23 mouse cellular contexts compared by ENCODE assay signal in the genomic region with DNA sequence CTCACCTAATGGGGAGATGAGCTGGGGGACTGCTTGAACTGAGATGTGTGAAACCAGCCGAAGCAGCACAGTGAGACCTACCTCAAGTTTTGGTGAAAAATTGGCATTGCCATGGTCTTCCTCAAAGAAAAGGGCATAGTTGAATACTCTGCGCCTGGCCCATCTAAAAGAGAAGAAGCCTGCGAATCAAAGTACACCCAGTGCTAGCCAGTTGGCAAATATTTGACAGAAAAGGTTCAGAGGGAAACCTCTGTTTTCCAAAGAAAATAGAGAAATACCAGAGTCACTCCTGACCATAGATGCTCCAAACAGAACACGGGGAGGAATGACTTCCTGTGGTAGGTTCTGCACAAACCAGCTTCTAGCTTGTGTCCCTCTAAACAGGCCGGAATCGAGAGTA.
DNase-seq lines count a peak whose midpoint lies in the region; ATAC-seq and TF ChIP-seq lines count a peak whose summit lies in the region.
"Had no signal": no experiment of that assay in that cellular context is flagged by ENCODE, and none has a peak within 500 bp of the region (broad histone marks: within the 10 kb centered on the region; RNA-seq: fewer than 3 reads in every experiment).

No protein-coding gene starts in this region.

- H3K36me3 ChIP-seq in kidney, adult 2 months (ENCODE audit: control insufficient read depth, insufficient read depth, low read length) = no peaks in the 10 kb centered on the region
- H3K36me3 ChIP-seq in kidney, embryonic 15.5 days = no peaks in the 10 kb centered on the region
- no peaks in the 10 kb centered on the region for H3K36me3 ChIP-seq in liver, adult 2 months (ENCODE audit: control insufficient read depth, insufficient read depth, low read length)
- H3K36me3 ChIP-seq in liver, embryonic 11.5 days (ENCODE audit: control insufficient read depth, insufficient read depth, low read length) = no peaks in the 10 kb centered on the region
- H3K36me3 ChIP-seq: embryonic facial prominence, embryonic 12.5 days; embryonic facial prominence, embryonic 15.5 days; forebrain, embryonic 15.5 days; heart, embryonic 10.5 days; heart, embryonic 13.5 days; hindbrain, embryonic 12.5 days; hindbrain, embryonic 15.5 days had no signal

- H3K4me2 ChIP-seq in kidney, embryonic 15.5 days = no peak overlapping the region
- no peak overlapping the region for H3K4me2 ChIP-seq in liver, embryonic 11.5 days
- H3K4me2 ChIP-seq: embryonic facial prominence, embryonic 12.5 days; embryonic facial prominence, embryonic 15.5 days; forebrain, embryonic 15.5 days; heart, embryonic 13.5 days; hindbrain, embryonic 12.5 days; hindbrain, embryonic 15.5 days had no signal

- peak overlapping the region; percentile 86 for H3K27ac ChIP-seq in kidney, adult 2 months (ENCODE audit: insufficient read depth, low read depth, low read length)
- H3K27ac ChIP-seq in kidney, embryonic 15.5 days = no peak overlapping the region
- peak overlapping the region; percentile 84 for H3K27ac ChIP-seq in liver, adult 2 months (replicated peaks; ENCODE audit: insufficient read depth, low read depth, low read length)
- no peak overlapping the region for H3K27ac ChIP-seq in liver, embryonic 11.5 days (ENCODE audit: low read depth, low read length)
- H3K27ac ChIP-seq in cerebellum, adult 2 months (ENCODE audit: insufficient read depth, low read length) = no peak overlapping the region
- H3K27ac ChIP-seq: embryonic facial prominence, embryonic 12.5 days; embryonic facial prominence, embryonic 15.5 days; forebrain, embryonic 15.5 days; heart, adult 2 months; heart, embryonic 10.5 days; heart, embryonic 13.5 days; hindbrain, embryonic 12.5 days; hindbrain, embryonic 15.5 days had no signal

- TF ChIP-seq CTCF in kidney, adult 2 months (conservative IDR thresholded peaks at IDR 0.05; ENCODE audit: insufficient read depth, insufficient read length, low read depth, low read length) = no peak
- no peak for TF ChIP-seq CTCF in liver, adult 2 months (IDR thresholded peaks at IDR 0.05; ENCODE audit: low read depth, low read length)
- no peak for TF ChIP-seq CTCF in cerebellum, adult 2 months (IDR thresholded peaks at IDR 0.05; ENCODE audit: borderline replicate concordance, insufficient read depth, low read depth, low read length)

- peak; percentile 75 for DNase-seq in heart, adult 11 months
- no peak for DNase-seq in heart, postnatal 14 days
- peak; percentile 88 for DNase-seq in kidney, adult 2 months
- DNase-seq in liver, adult 2 months (ENCODE audit: extremely low read depth, low read depth, low spot score) = peak; percentile 92
- DNase-seq in liver, embryonic 11.5 days (ENCODE audit: low spot score) = no peak
- peak; percentile 47 to 81 for DNase-seq in kidney, postnatal 36 days
- DNase-seq in cerebellum, adult 2 months = no peak
- DNase-seq: adrenal gland, adult 8-10 months; adrenal gland, postnatal 25 days; cerebellum, adult 11-12 months; cerebellum, adult 9-10 months; cerebellum, postnatal 14 days; gastrocnemius, postnatal 25 days; heart, adult 2 months had no signal

- no peaks in the 10 kb centered on the region for H3K79me2 ChIP-seq in liver, adult 2 months (ENCODE audit: control insufficient read depth, insufficient read depth, low read length)

- intact Hi-C loops in heart, postnatal 14 days (cut with DNase I) = loop anchor here (5.0 to 10.0 kb wide), 4 partner anchors 90 to 367 kb away; no protein-coding TSS in a partner anchor

- peaks cover 21% of the 10 kb centered on the region for H3K4me1 ChIP-seq in kidney, adult 2 months (ENCODE audit: control insufficient read depth, insufficient read depth, low read length)
- peaks cover 27% of the 10 kb centered on the region for H3K4me1 ChIP-seq in kidney, embryonic 15.5 days
- H3K4me1 ChIP-seq in liver, adult 2 months (ENCODE audit: control insufficient read depth, insufficient read depth, low read length) = peaks cover 13% of the 10 kb centered on the region
- peaks cover 11% of the 10 kb centered on the region for H3K4me1 ChIP-seq in liver, embryonic 11.5 days (replicated peaks; ENCODE audit: control insufficient read depth, insufficient read depth, low read length)
- H3K4me1 ChIP-seq in cerebellum, adult 2 months (ENCODE audit: control insufficient read depth, insufficient read depth, low read length) = peaks cover 6% of the 10 kb centered on the region; the same call in 1 of the 2 replicates

- no peaks in the 10 kb centered on the region for H3K9me3 ChIP-seq in kidney, embryonic 15.5 days (replicated peaks)
- H3K9me3 ChIP-seq in liver, embryonic 11.5 days (ENCODE audit: control insufficient read depth, low read length) = no peaks in the 10 kb centered on the region
- H3K9me3 ChIP-seq: embryonic facial prominence, embryonic 12.5 days; embryonic facial prominence, embryonic 15.5 days; forebrain, embryonic 15.5 days; heart, embryonic 10.5 days; heart, embryonic 13.5 days; hindbrain, embryonic 12.5 days; hindbrain, embryonic 15.5 days had no signal

- no peaks in the 10 kb centered on the region for H3K27me3 ChIP-seq in kidney, adult 2 months (replicated peaks; ENCODE audit: control insufficient read depth, insufficient read depth, low read length)
- H3K27me3 ChIP-seq in kidney, embryonic 15.5 days = no peaks in the 10 kb centered on the region
- no peaks in the 10 kb centered on the region for H3K27me3 ChIP-seq in liver, adult 2 months (ENCODE audit: control insufficient read depth, insufficient read depth, low read length)
- H3K27me3 ChIP-seq in liver, embryonic 11.5 days (replicated peaks; ENCODE audit: control insufficient read depth, insufficient read depth, low read length) = no peaks in the 10 kb centered on the region
- H3K27me3 ChIP-seq in cerebellum, adult 2 months (ENCODE audit: control insufficient read depth, insufficient read depth, low read length) = no peaks in the 10 kb centered on the region
- H3K27me3 ChIP-seq: embryonic facial prominence, embryonic 12.5 days; embryonic facial prominence, embryonic 15.5 days; forebrain, embryonic 15.5 days; heart, embryonic 13.5 days; hindbrain, embryonic 12.5 days; hindbrain, embryonic 15.5 days had no signal

- no peak overlapping the region for H3K4me3 ChIP-seq in kidney, adult 2 months (ENCODE audit: insufficient read depth, low read depth, low read length)
- no peak overlapping the region for H3K4me3 ChIP-seq in kidney, embryonic 15.5 days (replicated peaks)
- H3K4me3 ChIP-seq in liver, adult 2 months (ENCODE audit: insufficient read depth, low read depth, low read length) = no peak overlapping the region
- H3K4me3 ChIP-seq in liver, embryonic 11.5 days (ENCODE audit: low read depth, low read length) = no peak overlapping the region
- no peak overlapping the region for H3K4me3 ChIP-seq in cerebellum, adult 2 months (replicated peaks; ENCODE audit: insufficient read depth, low read depth, low read length)
- H3K4me3 ChIP-seq: embryonic facial prominence, embryonic 12.5 days; embryonic facial prominence, embryonic 15.5 days; forebrain, embryonic 15.5 days; heart, adult 2 months; heart, embryonic 10.5 days; heart, embryonic 13.5 days; hindbrain, embryonic 12.5 days; hindbrain, embryonic 15.5 days had no signal

- no peak for ATAC-seq in kidney, embryonic 15.5 days (replicated peaks; ENCODE audit: low FRiP score)
- ATAC-seq in liver, embryonic 11.5 days (replicated peaks; ENCODE audit: low FRiP score) = no peak
- ATAC-seq: activated CD4-positive, CD25-positive, alpha-beta regulatory T cell, adult 4 months; forebrain, embryonic 15.5 days had no signal

- no peak for TF ChIP-seq POLR2A in kidney, adult 2 months (IDR thresholded peaks at IDR 0.05; ENCODE audit: low read depth, low read length)
- no peak for TF ChIP-seq POLR2A in liver, adult 2 months (IDR thresholded peaks at IDR 0.05; ENCODE audit: extremely low read depth, insufficient read depth, low read length)
- no peak for TF ChIP-seq POLR2A in cerebellum, adult 2 months (IDR thresholded peaks at IDR 0.05; ENCODE audit: borderline replicate concordance, insufficient read depth, low read length)

- no peak overlapping the region for H3K9ac ChIP-seq in kidney, embryonic 15.5 days
- H3K9ac ChIP-seq in liver, adult 2 months (ENCODE audit: low read depth, low read length) = peak overlapping the region; percentile 6; the same call in 1 of the 2 replicates
- no peak overlapping the region for H3K9ac ChIP-seq in liver, embryonic 11.5 days (ENCODE audit: low read depth, low read length)
- H3K9ac ChIP-seq: embryonic facial prominence, embryonic 12.5 days; embryonic facial prominence, embryonic 15.5 days; forebrain, embryonic 15.5 days; heart, embryonic 13.5 days; hindbrain, embryonic 12.5 days; hindbrain, embryonic 15.5 days had no signal

- 66% methylated on average over 6 of the region's 6 CpGs for WGBS in kidney, adult 2 months
- WGBS in kidney, embryonic 15.5 days = 90% methylated on average over 6 of the region's 6 CpGs
- 22% methylated on average over 6 of the region's 6 CpGs for WGBS in liver, adult 2 months
- 83% methylated on average over 6 of the region's 6 CpGs for WGBS in liver, embryonic 11.5 days
- WGBS in cerebellum, adult 2 months = 96% methylated on average over 6 of the region's 6 CpGs

Comparison
In these comparisons a context has a peak if more than half of its experiments do, and no peak if none do; other contexts are left out.
1. DNase-seq: peak in heart, adult 11 months (single experiment), kidney, adult 2 months (single experiment), liver, adult 2 months (single experiment) and kidney, postnatal 36 days (2 of 2); none in heart, postnatal 14 days (0 of 2), liver, embryonic 11.5 days (single experiment) and cerebellum, adult 2 months (0 of 2).
2. H3K27ac ChIP-seq: peak in kidney, adult 2 months (single experiment) and liver, adult 2 months (single experiment); none in kidney, embryonic 15.5 days (single experiment), liver, embryonic 11.5 days (single experiment) and cerebellum, adult 2 months (single experiment).